Mouse (Mus musculus) frontal cortex, adult 2 months (tissue): ENCODE measurements at regions not wholly inside any gene's neighbourhood (a gene's known extent, or its start where the extent isn't known, plus 50 kb on each side); places are given as distances from the start of the nearest gene placed in this dataset.
"Not testable (repeated sequence)": the region's sequence is repeated elsewhere in the genome, so short reads cannot be mapped to it uniquely, and the experiment has no call there.

Source experiments
- DNase-seq, 2 experiments: peaks; one replicate each; pipeline ENCODE4 v3.0.0; 2022; ENCODE audit warnings: low spot score in 1 of 2; ENCODE audit errors: extremely low spot score in 1 of 2

- DNase-seq = no peak
These were observed 1149.0 kb downstream of the 9330182O14Rik start for GRCm38 (mm10) chr15:41283199-41283598.

- DNase-seq = no peak
These were observed 1152.7 kb downstream of the 9330182O14Rik start for GRCm38 (mm10) chr15:41286809-41287413.

- DNase-seq = no peak
These were observed 1163.3 kb downstream of the 9330182O14Rik start for GRCm38 (mm10) chr15:41297419-41297818.

- DNase-seq = no peak
These were observed 1172.5 kb downstream of the 9330182O14Rik start for GRCm38 (mm10) chr15:41306638-41307037.

GRCm38 (mm10) chr15:41311728-41312320, 1177.7 kb downstream of the 9330182O14Rik start:
- peak in 1 of 2 experiments; percentile 62 for DNase-seq

GRCm38 (mm10) chr15:41314916-41315315, 1180.8 kb downstream of the 9330182O14Rik start:
- DNase-seq = no peak

- peak in 1 of 2 experiments; percentile 87 for DNase-seq
These were observed 1191.6 kb downstream of the 9330182O14Rik start for GRCm38 (mm10) chr15:41325633-41326252.

- DNase-seq = no peak
These were observed 1195.1 kb downstream of the 9330182O14Rik start for GRCm38 (mm10) chr15:41329286-41329685.

- no peak for DNase-seq
These were observed 1195.9 kb downstream of the 9330182O14Rik start for GRCm38 (mm10) chr15:41330085-41330484.

GRCm38 (mm10) chr15:41332451-41332850, 1198.3 kb downstream of the 9330182O14Rik start:
- DNase-seq = peak; percentile 36 to 56

GRCm38 (mm10) chr15:41333165-41333564, 1199.0 kb downstream of the 9330182O14Rik start:
- no peak for DNase-seq

- not testable (repeated sequence) for DNase-seq
These were observed 1206.5 kb downstream of the 9330182O14Rik start for GRCm38 (mm10) chr15:41340621-41341020.

- no peak for DNase-seq
These were observed 1211.4 kb downstream of the 9330182O14Rik start for GRCm38 (mm10) chr15:41345554-41345953.

GRCm38 (mm10) chr15:41347221-41347620, 1213.1 kb downstream of the 9330182O14Rik start:
- DNase-seq = no peak

- DNase-seq = no peak
These were observed 1218.0 kb downstream of the 9330182O14Rik start for GRCm38 (mm10) chr15:41352129-41352528.

- DNase-seq = no peak
These were observed 1225.1 kb downstream of the 9330182O14Rik start for GRCm38 (mm10) chr15:41359276-41359675.

GRCm38 (mm10) chr15:41374669-41375068, 1240.5 kb downstream of the 9330182O14Rik start:
- DNase-seq = peak; percentile 57 to 65

GRCm38 (mm10) chr15:41375906-41376305, 1241.7 kb downstream of the 9330182O14Rik start:
- DNase-seq = peak in 1 of 2 experiments; percentile 51

GRCm38 (mm10) chr15:41379637-41380036, 1245.5 kb downstream of the 9330182O14Rik start:
- DNase-seq = peak; percentile 55 to 59

GRCm38 (mm10) chr15:41380429-41380828, 1246.3 kb downstream of the 9330182O14Rik start:
- DNase-seq = no peak

- no peak for DNase-seq
These were observed 1256.5 kb downstream of the 9330182O14Rik start for GRCm38 (mm10) chr15:41390699-41391098.
